Mouse (Mus musculus): Measurements from ENCODE around the gene Gm20388.

Gm20388 gene

GRCm38 (mm10) chr8:122676621-122677480 is 2766.2 kb downstream of the Gm20388 start:
- no peak for DNase-seq (ENCODE audit: low spot score)

- DNase-seq (ENCODE audit: low spot score) = no peak
Observed at GRCm38 (mm10) chr8:122677481-122678021, 2766.9 kb downstream of the Gm20388 start.

GRCm38 (mm10) chr8:122678061-122678895 is 2767.6 kb downstream of the Gm20388 start:
- DNase-seq (ENCODE audit: low spot score) = peak; percentile 71

- no peak for DNase-seq (ENCODE audit: low spot score)
Observed at GRCm38 (mm10) chr8:122678896-122679210, 2768.2 kb downstream of the Gm20388 start.

GRCm38 (mm10) chr8:122679325-122679920 is 2768.8 kb downstream of the Gm20388 start:
- no peak for DNase-seq (ENCODE audit: low spot score)

GRCm38 (mm10) chr8:122680171-122680570 is 2769.5 kb downstream of the Gm20388 start:
- peak; percentile 27 for DNase-seq (ENCODE audit: low spot score)

GRCm38 (mm10) chr8:122682820-122683219 is 2772.2 kb downstream of the Gm20388 start:
- DNase-seq (ENCODE audit: low spot score) = no peak

- DNase-seq (ENCODE audit: low spot score) = no peak
Observed at GRCm38 (mm10) chr8:122685097-122685861, 2774.6 kb downstream of the Gm20388 start.

- no peak for DNase-seq (ENCODE audit: low spot score)
Observed at GRCm38 (mm10) chr8:122686879-122687278, 2776.2 kb downstream of the Gm20388 start.

- DNase-seq (ENCODE audit: low spot score) = no peak
Observed at GRCm38 (mm10) chr8:122689315-122689714, 2778.7 kb downstream of the Gm20388 start.

- no peak for DNase-seq (ENCODE audit: low spot score)
Observed at GRCm38 (mm10) chr8:122691018-122691417, 2780.4 kb downstream of the Gm20388 start.

GRCm38 (mm10) chr8:122692152-122692551 is 2781.5 kb downstream of the Gm20388 start:
- no peak for DNase-seq (ENCODE audit: low spot score)

GRCm38 (mm10) chr8:122695438-122696042 is 2784.9 kb downstream of the Gm20388 start:
- no peak for DNase-seq (ENCODE audit: low spot score)

GRCm38 (mm10) chr8:122697181-122697581 is 2786.5 kb downstream of the Gm20388 start:
- no peak for DNase-seq (ENCODE audit: low spot score)

- DNase-seq (ENCODE audit: low spot score) = no peak
Observed at GRCm38 (mm10) chr8:122697586-122697985, 2786.9 kb downstream of the Gm20388 start.

- no peak for DNase-seq (ENCODE audit: low spot score)
Observed at GRCm38 (mm10) chr8:122698254-122698768, 2787.7 kb downstream of the Gm20388 start.

- no peak for DNase-seq (ENCODE audit: low spot score)
Observed at GRCm38 (mm10) chr8:122699005-122699492, 2788.4 kb downstream of the Gm20388 start, which contains the start of gene Cbfa2t3. Gene Cbfa2t3, minus strand, starts transcription at chr8:122699109.

GRCm38 (mm10) chr8:122700628-122701027 is 2790.0 kb downstream of the Gm20388 start:
- no peak for DNase-seq (ENCODE audit: low spot score)

- peak; percentile 44 for DNase-seq (ENCODE audit: low spot score)
Observed at GRCm38 (mm10) chr8:122701441-122702185, 2791.0 kb downstream of the Gm20388 start.

All from T-cell, adult 2 months (primary cell).